Mouse (Mus musculus): ENCODE results near the gene Mgat5b. TPM values are rescaled to one million over a fixed set of nuclear protein-coding genes. Genes with fewer than 3 reads are reported as not detected.

The Mgat5b gene
- total and polyA plus RNA-seq, 3 experiments = 0.10 to 0.82 (median 0.11) TPM

DNA sequence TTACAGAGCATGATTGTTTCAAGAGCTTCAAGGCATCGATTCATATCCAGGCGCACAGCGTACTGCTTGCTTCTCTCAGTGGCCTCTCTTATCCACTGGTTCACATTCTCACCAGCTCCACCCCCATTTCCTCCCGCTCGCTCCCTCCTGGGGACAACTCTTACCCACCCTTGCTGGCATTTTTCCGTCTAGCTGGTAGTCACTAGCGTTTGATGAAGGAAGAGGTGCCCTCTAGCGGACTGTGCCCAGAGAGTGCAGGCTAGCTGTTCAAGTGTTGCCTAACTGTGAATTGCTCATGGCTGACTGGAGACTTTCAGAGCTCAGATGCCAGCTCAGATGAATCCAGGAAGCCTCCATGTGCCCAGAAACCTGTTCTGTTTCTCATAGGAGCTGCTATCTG lies 99.7 kb downstream of the Mgat5b start:
- H3K79me2 ChIP-seq (replicated peaks; ENCODE audit: control insufficient read depth, insufficient read depth, low read length) = no peaks in the 10 kb centered on the region
- H3K27me3 ChIP-seq (ENCODE audit: control insufficient read depth, insufficient read depth, low read length) = no peaks in the 10 kb centered on the region
- no peaks in the 10 kb centered on the region for H3K4me1 ChIP-seq (ENCODE audit: control insufficient read depth, insufficient read depth, low read length)
- peak; percentile 42 to 53 for DNase-seq
- H3K27ac ChIP-seq = no peak overlapping the region
- no peaks in the 10 kb centered on the region for H3K36me3 ChIP-seq (ENCODE audit: control insufficient read depth, insufficient read depth, low read length)
- TF ChIP-seq POLR2A (IDR thresholded peaks at IDR 0.05; ENCODE audit: insufficient read depth, low read depth, low read length) (no peak), EP300 (IDR thresholded peaks at IDR 0.05; ENCODE audit: insufficient read depth, low read depth, low read length) (no peak), CTCF (IDR thresholded peaks at IDR 0.05) (peak; percentile 74)
- WGBS = 1% methylated on average over 8 of the region's 8 CpGs
- no peak overlapping the region for H3K4me3 ChIP-seq
- intact Hi-C loops (cut with DNase I) = loop anchor here (2.0 to 5.0 kb wide), 2 partner anchors 39 to 100 kb away; partner anchors contain the start of gene Mgat5b
- no peak overlapping the region for H3K9ac ChIP-seq (ENCODE audit: low read depth, low read length)

DNA sequence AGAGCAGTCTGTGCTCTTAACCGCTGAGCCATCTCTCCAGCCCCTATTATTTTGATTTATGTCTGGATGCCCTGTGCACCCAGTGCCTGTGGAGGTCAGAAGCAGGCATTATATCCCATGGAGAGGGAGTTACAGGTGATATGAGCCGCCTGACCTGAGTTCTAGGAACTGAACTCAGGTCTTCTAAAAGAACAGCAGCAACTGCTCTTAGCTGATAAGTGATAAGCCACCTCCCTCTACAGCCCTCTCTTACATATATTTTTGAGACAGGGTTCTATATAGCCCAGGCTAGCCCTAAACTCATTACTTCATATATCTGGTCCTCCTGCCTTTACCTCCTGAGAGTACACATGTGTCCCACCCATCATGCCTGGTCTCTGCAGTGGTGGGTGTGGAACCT lies 102.4 kb downstream of the Mgat5b start:
- no peak for DNase-seq
- no peaks in the 10 kb centered on the region for H3K27me3 ChIP-seq (ENCODE audit: control insufficient read depth, insufficient read depth, low read length)
- H3K79me2 ChIP-seq (replicated peaks; ENCODE audit: control insufficient read depth, insufficient read depth, low read length) = no peaks in the 10 kb centered on the region
- no peak overlapping the region for H3K27ac ChIP-seq
- intact Hi-C loops (cut with DNase I) = no loop called here
- no peak overlapping the region for H3K9ac ChIP-seq (ENCODE audit: low read depth, low read length)
- no peak overlapping the region for H3K4me3 ChIP-seq
- H3K36me3 ChIP-seq (ENCODE audit: control insufficient read depth, insufficient read depth, low read length) = no peaks in the 10 kb centered on the region
- WGBS = 78% methylated on average over 2 of the region's 2 CpGs
- no peaks in the 10 kb centered on the region for H3K4me1 ChIP-seq (ENCODE audit: control insufficient read depth, insufficient read depth, low read length)
- TF ChIP-seq POLR2A (IDR thresholded peaks at IDR 0.05; ENCODE audit: insufficient read depth, low read depth, low read length) (no peak), EP300 (IDR thresholded peaks at IDR 0.05; ENCODE audit: insufficient read depth, low read depth, low read length) (no peak), CTCF (IDR thresholded peaks at IDR 0.05) (no peak)

DNA sequence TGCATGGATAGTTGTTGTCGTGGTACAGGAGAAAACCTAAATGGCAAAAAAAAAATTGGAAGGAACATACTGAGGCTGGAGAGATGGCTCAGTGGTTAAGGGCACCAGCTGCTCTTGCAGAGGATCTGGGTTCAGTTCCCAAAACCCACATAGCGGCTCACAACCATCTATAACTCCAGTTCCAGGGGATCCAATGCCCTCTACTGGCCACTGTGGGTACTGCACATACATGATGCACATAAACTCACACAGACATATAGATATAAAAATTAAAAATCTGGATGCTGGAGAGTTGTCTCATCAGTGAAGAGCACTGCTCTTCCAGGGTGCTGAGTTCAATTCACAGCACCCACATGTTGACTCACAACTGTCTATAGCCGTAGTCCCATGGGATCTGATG lies 104.9 kb downstream of the Mgat5b start:
- WGBS = 96% methylated on average over 3 of the region's 3 CpGs
- no peak for DNase-seq

DNA sequence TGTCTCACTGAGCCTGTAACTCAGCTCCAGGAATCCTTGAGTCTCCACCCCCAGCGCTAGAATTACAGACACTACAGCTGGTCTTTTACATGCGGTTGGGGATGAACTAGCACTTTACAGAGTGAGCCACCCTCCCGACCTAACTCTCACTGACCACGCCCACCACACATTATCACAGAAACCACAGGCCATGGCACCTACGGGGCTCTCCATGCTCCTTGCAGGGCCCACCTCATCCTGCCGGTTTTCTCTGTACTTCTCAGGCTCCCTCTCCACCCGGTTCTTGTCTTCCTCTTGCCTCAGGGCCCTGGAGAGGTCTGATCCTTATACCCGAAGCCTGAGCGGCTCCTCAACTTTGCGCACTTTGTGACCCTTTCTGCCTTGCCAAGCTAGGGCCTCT lies 109.0 kb downstream of the Mgat5b start:
- TF ChIP-seq POLR2A (IDR thresholded peaks at IDR 0.05; ENCODE audit: insufficient read depth, low read depth, low read length) = no peak
- TF ChIP-seq EP300 (IDR thresholded peaks at IDR 0.05; ENCODE audit: insufficient read depth, low read depth, low read length) = no peak
- TF ChIP-seq CTCF (IDR thresholded peaks at IDR 0.05) = no peak
- no peak overlapping the region for H3K9ac ChIP-seq (ENCODE audit: low read depth, low read length)
- no peaks in the 10 kb centered on the region for H3K36me3 ChIP-seq (ENCODE audit: control insufficient read depth, insufficient read depth, low read length)
- no peaks in the 10 kb centered on the region for H3K79me2 ChIP-seq (replicated peaks; ENCODE audit: control insufficient read depth, insufficient read depth, low read length)
- H3K4me3 ChIP-seq = no peak overlapping the region
- no peak overlapping the region for H3K27ac ChIP-seq
- H3K4me1 ChIP-seq (ENCODE audit: control insufficient read depth, insufficient read depth, low read length) = no peaks in the 10 kb centered on the region
- no peak for DNase-seq
- 53% methylated on average over 10 of the region's 10 CpGs for WGBS
- no peaks in the 10 kb centered on the region for H3K27me3 ChIP-seq (ENCODE audit: control insufficient read depth, insufficient read depth, low read length)
- intact Hi-C loops (cut with DNase I) = no loop called here

More for the DNA sequence above, 104.9 kb downstream of the Mgat5b start:
- TF ChIP-seq CTCF (IDR thresholded peaks at IDR 0.05) (peak; percentile 28), EP300 (IDR thresholded peaks at IDR 0.05; ENCODE audit: insufficient read depth, low read depth, low read length) (no peak), POLR2A (IDR thresholded peaks at IDR 0.05; ENCODE audit: insufficient read depth, low read depth, low read length) (no peak)
- Histone ChIP-seq H3K4me1 (ENCODE audit: control insufficient read depth, insufficient read depth, low read length) (no peaks in the 10 kb centered on the region), H3K27ac (no peak overlapping the region), H3K79me2 (replicated peaks; ENCODE audit: control insufficient read depth, insufficient read depth, low read length) (no peaks in the 10 kb centered on the region), H3K9ac (ENCODE audit: low read depth, low read length) (no peak overlapping the region), H3K4me3 (no peak overlapping the region), H3K36me3 (ENCODE audit: control insufficient read depth, insufficient read depth, low read length) (no peaks in the 10 kb centered on the region), H3K27me3 (ENCODE audit: control insufficient read depth, insufficient read depth, low read length) (no peaks in the 10 kb centered on the region)
- intact Hi-C loops (cut with DNase I) = no loop called here

DNA sequence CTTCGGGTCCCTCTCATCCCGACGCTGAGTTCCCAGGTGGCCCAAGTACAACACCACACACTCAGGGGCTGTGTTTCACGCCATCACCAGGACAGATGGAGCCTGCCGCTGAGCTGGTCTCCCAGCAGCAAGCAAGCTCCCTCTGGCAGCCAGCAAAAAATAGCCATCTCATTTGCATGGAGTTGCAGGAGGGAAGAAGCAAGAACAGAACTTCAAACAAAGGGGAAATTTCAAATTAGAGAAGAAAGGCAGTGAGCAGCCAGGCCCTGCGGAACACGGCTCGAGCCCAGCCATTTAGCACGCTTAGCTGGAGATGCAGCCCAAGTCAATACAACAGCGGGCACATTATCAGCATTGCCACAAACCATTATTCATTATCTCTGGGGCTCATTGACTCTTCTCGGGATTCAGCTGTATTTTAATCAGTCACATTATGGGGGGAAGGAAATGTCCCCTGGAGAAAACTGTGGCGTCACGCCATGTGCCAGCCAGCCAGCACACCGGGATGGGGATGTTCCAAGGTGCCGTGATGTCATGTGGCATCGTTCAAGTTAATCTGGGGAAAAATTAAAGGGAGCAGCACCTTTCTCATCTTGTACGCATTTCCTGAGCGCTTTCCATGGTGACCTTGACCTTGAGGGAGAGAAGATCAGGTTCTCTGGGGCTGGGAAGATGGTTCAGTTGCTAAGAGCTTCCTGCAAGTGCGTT lies 110.4 kb downstream of the Mgat5b start:
- Histone ChIP-seq H3K27ac (no peak overlapping the region), H3K4me3 (no peak overlapping the region), H3K36me3 (ENCODE audit: control insufficient read depth, insufficient read depth, low read length) (no peaks in the 10 kb centered on the region), H3K9ac (ENCODE audit: low read depth, low read length) (no peak overlapping the region), H3K27me3 (ENCODE audit: control insufficient read depth, insufficient read depth, low read length) (no peaks in the 10 kb centered on the region), H3K4me1 (ENCODE audit: control insufficient read depth, insufficient read depth, low read length) (no peaks in the 10 kb centered on the region), H3K79me2 (replicated peaks; ENCODE audit: control insufficient read depth, insufficient read depth, low read length) (no peaks in the 10 kb centered on the region)
- DNase-seq = no peak
- intact Hi-C loops (cut with DNase I) = no loop called here
- 60% methylated on average over 19 of the region's 19 CpGs for WGBS
- no peak for TF ChIP-seq CTCF (IDR thresholded peaks at IDR 0.05)

DNA sequence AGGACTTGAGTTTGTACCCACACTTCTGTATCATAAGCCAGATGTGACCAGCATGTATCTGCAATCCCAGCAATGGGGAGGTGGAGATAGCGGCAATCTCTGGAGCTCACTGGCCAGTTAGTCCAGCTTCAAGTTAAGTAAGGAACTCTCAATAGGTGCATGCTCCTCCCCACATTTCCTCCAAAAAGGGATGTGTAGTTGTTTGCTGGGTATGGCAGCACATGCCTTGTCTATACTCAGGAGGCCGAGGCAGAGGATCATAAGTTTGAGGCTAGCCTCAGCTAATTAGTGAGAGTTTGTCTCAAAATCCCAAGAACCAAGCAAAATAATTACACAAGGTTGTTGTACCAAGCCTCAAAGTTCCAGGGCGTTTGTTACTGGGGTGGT lies 110.9 kb downstream of the Mgat5b start:
- Histone ChIP-seq H3K36me3 (ENCODE audit: control insufficient read depth, insufficient read depth, low read length) (no peaks in the 10 kb centered on the region), H3K4me1 (ENCODE audit: control insufficient read depth, insufficient read depth, low read length) (no peaks in the 10 kb centered on the region), H3K79me2 (replicated peaks; ENCODE audit: control insufficient read depth, insufficient read depth, low read length) (no peaks in the 10 kb centered on the region), H3K4me3 (no peak overlapping the region), H3K9ac (ENCODE audit: low read depth, low read length) (no peak overlapping the region), H3K27ac (no peak overlapping the region), H3K27me3 (ENCODE audit: control insufficient read depth, insufficient read depth, low read length) (no peaks in the 10 kb centered on the region)
- WGBS = 87% methylated on average over 3 of the region's 3 CpGs
- TF ChIP-seq EP300 (IDR thresholded peaks at IDR 0.05; ENCODE audit: insufficient read depth, low read depth, low read length) (no peak), CTCF (IDR thresholded peaks at IDR 0.05) (no peak), POLR2A (IDR thresholded peaks at IDR 0.05; ENCODE audit: insufficient read depth, low read depth, low read length) (no peak)
- intact Hi-C loops (cut with DNase I) = no loop called here
- DNase-seq = no peak

Data from heart, adult 2 months (tissue).